Mouse (Mus musculus) ES-Bruce4 (cell line): ENCODE data around the gene Ep400. TPM values are rescaled to one million over a fixed set of nuclear protein-coding genes. Genes with fewer than 3 reads are reported as not detected.
"Not testable (repeated sequence)": the region's sequence is repeated elsewhere in the genome, so short reads cannot be mapped to it uniquely, and the experiment has no call there.

Experiments used
- H3K27ac ChIP-seq: 2 replicates; pipeline ENCODE4 v1.5.1; 2012; ENCODE audit warnings: low read length, inconsistent platforms; ENCODE audit not compliant: insufficient read depth
- H3K27me3 ChIP-seq: 2 replicates; pipeline ENCODE4 v1.6.1; 2012; ENCODE audit warnings: mild to moderate bottlenecking, low read length, inconsistent platforms; ENCODE audit not compliant: control insufficient read depth, poor library complexity, insufficient read depth, severe bottlenecking
- H3K36me3 ChIP-seq: 2 replicates; pipeline ENCODE4 v1.6.1; 2012; ENCODE audit warnings: inconsistent platforms, mild to moderate bottlenecking, low read length, moderate library complexity; ENCODE audit not compliant: control insufficient read depth, poor library complexity, insufficient read depth, severe bottlenecking
- H3K4me1 ChIP-seq: one replicate; pipeline ENCODE4 v1.8.1; 2011; ENCODE audit warnings: low read length; ENCODE audit not compliant: control insufficient read depth, insufficient read depth
- H3K4me3 ChIP-seq: 2 replicates; pipeline ENCODE4 v1.5.1; 2011; ENCODE audit warnings: low read depth, mild to moderate bottlenecking, low read length
- H3K9ac ChIP-seq: 2 replicates; pipeline ENCODE4 v1.6.1; 2012; ENCODE audit warnings: low read depth, mild to moderate bottlenecking, inconsistent platforms; ENCODE audit not compliant: poor library complexity, severe bottlenecking
- H3K9me3 ChIP-seq: replicated peaks from 2 replicates; pipeline ENCODE4 v1.6.1; 2012; ENCODE audit warnings: mild to moderate bottlenecking, low read length, inconsistent platforms; ENCODE audit not compliant: control insufficient read depth, poor library complexity, insufficient read depth, severe bottlenecking
- CTCF ChIP-seq: IDR thresholded peaks from one replicate; pipeline ENCODE4 v1.8.1; 2011; ENCODE audit warnings: low read depth, low read length
- EP300 ChIP-seq: IDR thresholded peaks from 2 replicates; pipeline ENCODE4 v1.6.1; 2011; ENCODE audit warnings: low read depth, low read length; ENCODE audit not compliant: insufficient read depth
- POLR2A ChIP-seq: IDR thresholded peaks from one replicate; pipeline ENCODE4 v1.8.1; 2011; ENCODE audit warnings: low read length; ENCODE audit not compliant: insufficient read depth
- polyA plus RNA-seq: library from polyadenylated mRNA; stranded (reverse); fragments of >200 nt; gene quantifications from 2 replicates; pipeline ENCODE4 v1.2.4, GENCODE M21; 2011; ENCODE audit warnings: low read depth; ENCODE audit not compliant: missing spikeins, insufficient read depth, insufficient read length

Gene Ep400
- polyA plus RNA-seq, 1 experiment = 104 TPM

DNA sequence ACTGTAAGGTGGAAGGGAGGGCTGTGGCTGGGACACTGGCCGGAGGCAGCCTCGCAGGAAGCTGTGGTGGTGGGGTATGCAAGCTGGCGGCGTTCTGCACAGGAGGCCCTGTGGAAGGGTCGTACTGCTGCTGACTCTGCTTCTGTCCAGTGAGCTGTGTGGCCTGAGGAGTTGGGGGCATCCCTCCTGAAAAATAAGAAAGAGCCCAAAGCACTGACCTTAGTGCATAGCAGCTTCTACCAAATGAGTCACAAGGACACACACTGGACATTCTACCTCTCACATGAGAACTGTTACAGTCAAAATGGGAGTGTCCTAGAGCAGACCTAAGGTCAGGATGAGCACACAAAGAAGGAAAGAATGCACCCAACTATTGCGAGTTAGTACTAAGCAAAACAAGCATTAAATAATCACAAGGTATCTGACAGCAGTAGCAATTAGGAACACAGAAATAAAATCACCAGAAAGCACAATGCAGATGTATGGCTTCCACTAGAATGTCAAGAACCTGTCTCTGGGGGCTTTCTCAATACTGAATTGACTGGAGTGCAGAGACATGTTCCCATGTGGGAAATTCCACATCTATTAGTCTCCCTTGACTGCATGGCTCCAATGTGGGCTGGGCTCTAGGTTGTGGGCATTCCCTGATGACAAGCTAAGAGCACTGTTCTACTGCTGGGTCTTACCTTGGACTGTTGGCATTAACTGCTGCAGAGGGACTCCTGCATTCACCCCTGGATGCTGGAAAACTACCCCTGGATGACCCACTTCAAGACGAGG lies 30.8 kb downstream of the Ep400 start:
- Histone ChIP-seq H3K9me3 (no peaks in the 10 kb centered on the region), H3K4me1 (no peaks in the 10 kb centered on the region), H3K4me3 (no peak overlapping the region), H3K27me3 (no peaks in the 10 kb centered on the region), H3K9ac (no peak overlapping the region), H3K27ac (no peak overlapping the region), H3K36me3 (peaks cover 25% of the 10 kb centered on the region)
- TF ChIP-seq POLR2A (no peak), EP300 (no peak), CTCF (no peak)

DNA sequence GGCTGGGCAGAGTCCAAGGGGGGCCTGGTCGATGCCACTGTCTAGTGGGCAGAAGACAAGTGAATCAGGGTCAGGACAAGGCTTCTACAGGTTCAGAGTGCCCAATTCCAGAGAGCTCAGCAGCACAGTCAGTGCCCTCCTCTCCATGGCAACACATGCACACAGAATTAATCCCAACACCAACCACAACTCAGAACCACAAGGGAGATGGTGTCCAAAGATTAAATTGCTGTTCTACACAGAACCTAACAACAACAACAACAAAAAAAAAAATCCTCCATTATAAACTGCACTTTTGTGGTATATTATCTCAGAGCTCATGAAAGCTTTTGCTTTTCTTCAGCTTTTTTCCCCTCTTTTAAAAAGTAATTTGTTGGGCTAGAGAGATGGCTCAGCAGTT lies 34.9 kb downstream of the Ep400 start:
- TF ChIP-seq POLR2A (no peak), EP300 (no peak), CTCF (no peak)
- Histone ChIP-seq H3K4me1 (no peaks in the 10 kb centered on the region), H3K36me3 (peaks cover 44% of the 10 kb centered on the region), H3K4me3 (no peak overlapping the region), H3K27ac (no peak overlapping the region), H3K9ac (no peak overlapping the region), H3K27me3 (no peaks in the 10 kb centered on the region), H3K9me3 (no peaks in the 10 kb centered on the region)

DNA sequence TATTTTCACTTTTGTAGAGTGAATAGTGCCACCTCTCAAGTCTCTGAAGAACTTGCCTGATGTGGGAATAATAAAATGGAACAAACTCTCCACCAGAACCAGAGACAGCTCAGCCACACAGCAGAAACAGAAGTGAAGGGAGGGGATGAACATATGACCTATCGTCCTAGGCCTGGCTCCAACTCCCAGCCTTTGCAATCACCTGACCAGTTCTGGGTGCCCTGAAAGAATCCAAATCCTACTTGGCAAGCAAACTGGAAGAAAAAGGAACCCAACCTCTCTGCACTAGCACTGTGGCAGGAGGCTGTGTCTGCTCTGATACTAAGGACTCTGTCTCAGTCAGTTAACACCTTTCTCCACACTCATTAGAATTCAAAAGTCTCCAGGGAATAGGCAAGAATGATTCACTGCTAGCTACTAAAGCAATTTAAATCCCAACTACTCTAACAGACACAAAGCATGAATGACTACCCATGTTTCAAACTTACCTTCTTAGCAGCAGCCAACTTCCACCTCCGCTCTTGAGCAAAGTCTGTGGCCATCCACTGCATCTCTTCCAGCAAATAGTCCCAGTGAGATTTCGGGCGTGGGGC lies 37.2 kb downstream of the Ep400 start:
- TF ChIP-seq POLR2A (no peak), EP300 (no peak), CTCF (no peak)
- Histone ChIP-seq H3K9ac (no peak overlapping the region), H3K27ac (no peak overlapping the region), H3K9me3 (no peaks in the 10 kb centered on the region), H3K4me1 (no peaks in the 10 kb centered on the region), H3K4me3 (no peak overlapping the region), H3K36me3 (peaks cover 38% of the 10 kb centered on the region), H3K27me3 (no peaks in the 10 kb centered on the region)

DNA sequence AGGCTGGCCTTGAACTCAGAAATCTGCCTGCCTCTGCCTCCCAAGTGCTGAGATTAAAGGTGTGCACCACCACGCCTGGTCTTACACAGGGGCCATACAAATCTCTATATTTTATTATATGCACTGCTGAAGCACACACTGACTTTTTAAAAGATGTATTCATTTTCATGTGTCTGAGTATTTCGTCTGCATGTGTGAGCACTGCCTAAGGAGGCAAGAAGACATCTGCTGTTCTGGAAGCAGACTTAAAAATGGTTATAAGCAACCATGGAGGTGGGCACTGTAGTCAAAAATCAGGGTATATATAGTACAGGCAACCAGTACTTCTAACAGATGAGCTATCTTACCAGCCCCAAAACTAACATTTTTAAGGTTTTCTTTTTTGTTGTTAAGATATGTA lies 39.3 kb downstream of the Ep400 start:
- Histone ChIP-seq H3K27ac (no peak overlapping the region), H3K4me1 (no peaks in the 10 kb centered on the region), H3K4me3 (no peak overlapping the region), H3K9me3 (no peaks in the 10 kb centered on the region), H3K9ac (no peak overlapping the region), H3K36me3 (peaks cover 37% of the 10 kb centered on the region), H3K27me3 (no peaks in the 10 kb centered on the region)
- TF ChIP-seq POLR2A (no peak), CTCF (no peak), EP300 (no peak)

DNA sequence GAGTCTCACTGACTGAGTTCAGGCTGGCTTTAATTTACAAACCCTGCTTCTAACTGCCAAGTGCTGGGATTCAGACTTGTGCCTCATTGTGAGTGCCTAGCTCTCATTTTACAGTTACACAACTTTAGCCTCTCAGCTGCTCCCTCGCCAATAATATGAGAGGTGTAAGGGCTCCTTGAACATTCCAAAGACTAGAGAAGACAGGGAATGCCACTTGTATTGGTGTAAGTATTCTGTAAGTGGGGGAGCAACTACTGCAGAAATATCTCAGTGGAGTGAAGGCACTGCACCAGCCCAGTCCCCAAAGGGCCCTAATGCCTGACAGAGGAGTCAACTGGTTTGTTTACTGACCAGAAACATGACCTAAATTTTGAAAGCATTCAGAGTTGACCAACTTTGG lies 42.7 kb downstream of the Ep400 start:
- no peaks in the 10 kb centered on the region for H3K27me3 ChIP-seq
- peaks cover 51% of the 10 kb centered on the region for H3K36me3 ChIP-seq
- no peaks in the 10 kb centered on the region for H3K4me1 ChIP-seq
- H3K4me3 ChIP-seq = no peak overlapping the region
- no peak overlapping the region for H3K9ac ChIP-seq
- no peaks in the 10 kb centered on the region for H3K9me3 ChIP-seq
- no peak overlapping the region for H3K27ac ChIP-seq
- TF ChIP-seq POLR2A (no peak), EP300 (no peak), CTCF (no peak)

DNA sequence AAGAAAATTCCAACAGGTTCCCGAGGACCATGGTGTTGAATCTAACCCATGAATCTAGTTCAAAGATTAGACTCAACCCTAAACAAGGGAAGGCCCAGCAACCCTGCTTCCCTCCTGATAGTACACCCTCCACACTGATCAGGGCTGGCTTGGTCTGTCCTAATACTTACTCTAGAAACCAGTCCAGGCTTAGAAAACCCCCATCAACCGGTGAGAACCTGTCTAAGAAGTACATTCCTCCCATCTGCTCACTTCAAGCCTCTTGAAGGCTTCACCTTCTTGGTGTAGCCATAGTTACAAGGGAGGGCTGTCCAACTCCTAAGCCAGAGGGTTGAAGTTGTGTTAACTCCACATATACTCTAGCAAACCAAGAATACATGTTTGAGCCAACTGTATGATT lies 47.0 kb downstream of the Ep400 start:
- H3K9me3 ChIP-seq = no peaks in the 10 kb centered on the region
- H3K27me3 ChIP-seq = no peaks in the 10 kb centered on the region
- peaks cover 56% of the 10 kb centered on the region for H3K36me3 ChIP-seq
- no peak overlapping the region for H3K27ac ChIP-seq
- no peaks in the 10 kb centered on the region for H3K4me1 ChIP-seq
- no peak overlapping the region for H3K9ac ChIP-seq
- no peak overlapping the region for H3K4me3 ChIP-seq
- no peak for TF ChIP-seq POLR2A
- no peak for TF ChIP-seq EP300
- TF ChIP-seq CTCF = no peak

DNA sequence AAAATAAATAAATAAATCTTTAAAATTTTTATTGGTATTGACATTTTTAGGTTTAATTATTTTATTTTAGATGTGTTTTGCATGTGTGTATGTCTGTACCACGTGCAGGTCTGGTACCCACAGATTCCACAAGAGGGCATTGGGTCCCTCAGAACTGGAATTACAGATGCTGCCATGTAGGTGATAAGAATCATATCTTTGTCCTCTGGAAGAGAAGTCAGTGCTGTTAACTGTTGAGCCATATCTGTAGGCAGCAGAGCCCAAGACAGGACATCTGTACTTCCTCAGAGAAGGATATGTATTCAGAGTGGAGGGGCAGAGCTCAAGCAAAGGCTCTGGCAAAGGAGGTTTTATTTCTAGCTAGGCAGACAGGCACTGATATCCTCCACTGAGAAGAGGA lies 49.1 kb downstream of the Ep400 start:
- H3K36me3 ChIP-seq = peaks cover 61% of the 10 kb centered on the region
- not testable (repeated sequence) for H3K9ac ChIP-seq, H3K9me3 ChIP-seq, H3K27me3 ChIP-seq, H3K4me1 ChIP-seq, H3K27ac ChIP-seq, H3K4me3 ChIP-seq
